Mouse (Mus musculus): ENCODE data around the gene Pcnx3.

DNA sequence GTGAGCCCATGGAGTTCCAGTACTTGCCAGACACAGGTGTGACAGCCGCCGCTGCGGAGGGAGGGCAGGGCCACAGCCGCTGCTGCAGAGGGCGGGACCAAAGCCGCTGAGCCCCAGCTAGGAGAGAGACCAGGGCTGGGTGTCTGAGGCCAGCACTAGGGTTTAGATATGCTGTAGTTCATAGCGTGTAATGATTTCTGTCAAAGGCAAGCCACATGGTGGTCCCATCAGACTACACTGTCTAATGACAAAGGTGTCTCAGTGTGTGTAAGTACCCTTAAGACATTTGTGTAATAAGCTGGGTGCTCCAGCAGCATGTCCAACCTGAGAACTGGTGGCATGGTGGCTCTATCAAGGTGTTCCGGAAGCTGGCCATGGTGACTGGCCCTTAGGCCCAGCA is 47.1 kb downstream of the Pcnx3 start:
- TF ChIP-seq CTCF (IDR thresholded peaks at IDR 0.05; ENCODE audit: control insufficient read depth, insufficient read depth, insufficient read length) (no peak), CEBPB (IDR thresholded peaks at IDR 0.05; ENCODE audit: low read depth) (no peak), USF1 (IDR thresholded peaks at IDR 0.05; ENCODE audit: low read depth) (no peak), MAX (IDR thresholded peaks at IDR 0.05) (no peak), MYOD1 (IDR thresholded peaks at IDR 0.05; ENCODE audit: control insufficient read depth, insufficient read length, low read depth) (no peak), MYOG (IDR thresholded peaks at IDR 0.05; ENCODE audit: control insufficient read depth, extremely low read depth, insufficient read length) (no peak), FOSL1 (IDR thresholded peaks at IDR 0.05; ENCODE audit: insufficient read depth, low read length, poor library complexity, severe bottlenecking) (no peak)
